Mouse (Mus musculus): ENCODE results near the gene Supt6. TPM values are rescaled to one million over a fixed set of nuclear protein-coding genes. Genes with fewer than 3 reads are reported as not detected.
"Not testable (repeated sequence)": the region's sequence is repeated elsewhere in the genome, so short reads cannot be mapped to it uniquely, and the experiment has no call there.

Gene Supt6
- polyA plus RNA-seq, 1 experiment from 2014 or later, result 26.6 TPM

DNA sequence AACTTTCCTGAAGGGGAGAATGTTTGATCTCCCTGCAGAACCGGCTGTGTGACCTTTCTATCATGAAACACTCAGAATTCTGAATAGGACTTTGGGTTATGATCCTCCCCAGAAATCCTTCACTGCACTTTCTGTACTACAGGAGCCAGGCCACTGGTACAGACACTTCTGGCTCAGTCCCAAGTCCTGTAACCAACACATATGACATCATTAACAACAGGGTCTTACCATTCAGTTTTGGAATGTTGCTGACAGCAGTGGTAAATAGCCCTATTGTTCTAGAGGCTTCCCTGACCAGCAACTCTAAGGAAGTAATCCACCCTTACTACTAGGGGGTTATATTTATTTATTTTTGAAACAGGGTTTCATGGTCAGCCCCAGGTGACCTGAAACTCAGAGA is 52.7 kb downstream of the Supt6 start, which contains the start of gene Proca1:
Proca1 (plus strand) TSS at position 280 of the 400 bp plus-strand sequence.
- peak within 1 kb of the TSS; percentile 61 for H3K4me2 ChIP-seq (ENCODE audit: low read depth, low read length)
- H3K9ac ChIP-seq (ENCODE audit: low read depth, low read length), result 0 out of 2 replicates have a peak within 1 kb of the TSS, but pooled peaks have one; percentile 44

DNA sequence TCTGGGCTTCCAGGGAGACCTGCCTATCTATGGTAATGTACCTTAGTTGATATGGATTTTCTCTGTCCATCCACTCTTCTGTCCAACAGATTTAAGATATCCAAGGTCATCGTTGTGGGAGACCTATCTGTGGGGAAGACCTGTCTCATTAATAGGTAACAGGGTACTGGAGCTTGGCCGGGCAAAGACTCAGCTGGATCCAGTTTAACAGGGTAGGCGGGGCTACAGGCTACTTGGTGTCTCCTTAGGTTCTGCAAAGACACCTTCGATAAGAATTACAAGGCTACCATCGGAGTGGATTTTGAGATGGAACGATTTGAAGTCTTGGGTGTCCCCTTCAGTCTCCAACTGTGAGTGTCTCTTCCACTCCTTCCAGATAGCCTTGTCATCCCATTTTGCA is 55.7 kb downstream of the Supt6 start:
- Histone ChIP-seq H3K27me3 (replicated peaks; ENCODE audit: control insufficient read depth, insufficient read depth, low read length) (no peaks in the 10 kb centered on the region), H3K9ac (ENCODE audit: low read depth, low read length) (peak overlapping the region; percentile 94), H3K27ac (replicated peaks; ENCODE audit: low read depth, low read length) (peak overlapping the region; percentile 98), H3K36me3 (ENCODE audit: control insufficient read depth, insufficient read depth, low read length) (peaks cover 33% of the 10 kb centered on the region), H3K4me1 (ENCODE audit: control insufficient read depth, insufficient read depth, low read length) (peaks cover 20% of the 10 kb centered on the region), H3K4me3 (ENCODE audit: low read depth, low read length) (peak overlapping the region; percentile 69), H3K4me2 (ENCODE audit: low read depth, low read length) (peak overlapping the region; percentile 70), H3K9me3 (ENCODE audit: control insufficient read depth, low read length) (no peaks in the 10 kb centered on the region)
- 56% methylated on average over 6 of the region's 6 CpGs for WGBS
- no peak for DNase-seq (ENCODE audit: low spot score)
- no peak for ATAC-seq (ENCODE audit: low read depth)

More for the DNA sequence above, 52.7 kb downstream of the Supt6 start, which contains the start of gene Proca1:
- H3K36me3 ChIP-seq (ENCODE audit: control insufficient read depth, insufficient read depth, low read length), result peaks cover 33% of the 10 kb centered on the region
- H3K27me3 ChIP-seq (replicated peaks; ENCODE audit: control insufficient read depth, insufficient read depth, low read length), result no peaks in the 10 kb centered on the region
- WGBS, result 64% methylated on average over 1 of the region's 1 CpGs
- no peak for ATAC-seq (ENCODE audit: low read depth)
- H3K9me3 ChIP-seq (ENCODE audit: control insufficient read depth, low read length), result no peaks in the 10 kb centered on the region
- no peak within 1 kb of the TSS for H3K27ac ChIP-seq (replicated peaks; ENCODE audit: low read depth, low read length)
- peak within 1 kb of the TSS; percentile 52 for H3K4me3 ChIP-seq (ENCODE audit: low read depth, low read length)
- DNase-seq (ENCODE audit: low spot score), result no peak
- peaks cover 14% of the 10 kb centered on the region for H3K4me1 ChIP-seq (ENCODE audit: control insufficient read depth, insufficient read depth, low read length)

- Histone ChIP-seq H3K27ac (replicated peaks; ENCODE audit: low read depth, low read length) (peak overlapping the region; percentile 98), H3K27me3 (replicated peaks; ENCODE audit: control insufficient read depth, insufficient read depth, low read length) (no peaks in the 10 kb centered on the region), H3K9me3 (ENCODE audit: control insufficient read depth, low read length) (no peaks in the 10 kb centered on the region), H3K4me1 (ENCODE audit: control insufficient read depth, insufficient read depth, low read length) (peaks cover 19% of the 10 kb centered on the region), H3K36me3 (ENCODE audit: control insufficient read depth, insufficient read depth, low read length) (peaks cover 33% of the 10 kb centered on the region), H3K4me3 (ENCODE audit: low read depth, low read length) (peak overlapping the region; percentile 69), H3K9ac (ENCODE audit: low read depth, low read length) (peak overlapping the region; percentile 94), H3K4me2 (ENCODE audit: low read depth, low read length) (peak overlapping the region; percentile 70)
- WGBS, result under 1% methylated on average over 35 of the region's 42 CpGs
- ATAC-seq (ENCODE audit: low read depth) (peak; percentile 83), DNase-seq (ENCODE audit: low spot score) (peak; percentile 94)
Observed at GRCm38 (mm10) chr11:78189234-78190040, 56.4 kb downstream of the Supt6 start.

DNA sequence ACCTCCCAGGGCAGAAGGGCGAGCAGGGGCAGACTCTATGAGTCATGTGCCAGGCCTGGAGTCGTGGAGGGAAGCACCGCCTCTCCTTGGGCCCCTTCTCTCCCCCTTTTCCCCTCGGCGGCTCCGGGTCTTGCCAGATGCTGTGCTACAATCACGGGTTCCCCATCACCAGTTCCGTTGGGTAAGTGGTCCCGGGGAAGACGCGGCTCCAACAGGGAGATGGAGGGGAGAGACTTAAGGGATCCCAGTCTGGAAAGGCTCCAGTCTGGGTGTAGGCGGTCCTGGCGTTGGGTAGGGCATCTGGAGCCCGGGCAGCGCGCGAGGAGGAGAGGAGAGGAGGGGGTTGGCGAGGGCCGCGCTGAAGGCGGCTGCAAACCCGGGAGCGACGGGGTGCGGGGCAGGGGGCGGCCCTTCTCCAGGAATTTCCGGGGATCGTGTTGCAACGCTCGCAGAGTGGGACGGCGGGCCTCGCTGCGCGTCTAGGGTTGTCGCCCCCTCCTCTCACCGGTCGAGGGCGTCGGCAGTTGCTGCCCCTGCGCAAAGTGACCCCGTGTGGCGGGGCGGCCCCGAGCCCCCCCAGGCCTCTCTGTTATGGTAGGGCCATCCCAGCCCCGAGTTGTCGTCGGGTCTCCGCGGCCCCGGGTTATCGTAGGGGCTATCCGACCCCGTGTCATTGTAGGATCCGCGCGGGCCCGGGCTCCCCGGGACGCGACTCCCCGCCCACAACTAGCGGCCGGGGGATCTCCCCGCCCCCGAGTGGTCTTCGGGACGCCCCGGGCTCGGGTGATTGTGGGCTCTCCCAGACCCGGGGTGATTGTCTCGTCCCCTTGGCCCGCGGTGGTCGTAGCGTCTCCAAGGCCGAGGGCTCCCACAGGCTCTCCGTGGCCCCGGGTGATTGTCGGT is 57.2 kb downstream of the Supt6 start, which contains the start of gene Rab34:
Rab34 (plus strand) TSS at position 100 of the 903 bp plus-strand sequence.
- peaks cover 20% of the 10 kb centered on the region for H3K4me1 ChIP-seq (ENCODE audit: control insufficient read depth, insufficient read depth, low read length)
- peaks cover 33% of the 10 kb centered on the region for H3K36me3 ChIP-seq (ENCODE audit: control insufficient read depth, insufficient read depth, low read length)
- peak within 1 kb of the TSS; percentile 69 for H3K4me3 ChIP-seq (ENCODE audit: low read depth, low read length)
- peak within 1 kb of the TSS; percentile 70 for H3K4me2 ChIP-seq (ENCODE audit: low read depth, low read length)
- no peaks in the 10 kb centered on the region for H3K9me3 ChIP-seq (ENCODE audit: control insufficient read depth, low read length)
- ATAC-seq (ENCODE audit: low read depth) (peak; percentile 91), DNase-seq (ENCODE audit: low spot score) (peak; percentile 96)
- no peaks in the 10 kb centered on the region for H3K27me3 ChIP-seq (replicated peaks; ENCODE audit: control insufficient read depth, insufficient read depth, low read length)
- peak within 1 kb of the TSS; percentile 98 for H3K27ac ChIP-seq (replicated peaks; ENCODE audit: low read depth, low read length)
- 0% methylated on average over 38 of the region's 80 CpGs for WGBS
- H3K9ac ChIP-seq (ENCODE audit: low read depth, low read length), result peak within 1 kb of the TSS; percentile 94

DNA sequence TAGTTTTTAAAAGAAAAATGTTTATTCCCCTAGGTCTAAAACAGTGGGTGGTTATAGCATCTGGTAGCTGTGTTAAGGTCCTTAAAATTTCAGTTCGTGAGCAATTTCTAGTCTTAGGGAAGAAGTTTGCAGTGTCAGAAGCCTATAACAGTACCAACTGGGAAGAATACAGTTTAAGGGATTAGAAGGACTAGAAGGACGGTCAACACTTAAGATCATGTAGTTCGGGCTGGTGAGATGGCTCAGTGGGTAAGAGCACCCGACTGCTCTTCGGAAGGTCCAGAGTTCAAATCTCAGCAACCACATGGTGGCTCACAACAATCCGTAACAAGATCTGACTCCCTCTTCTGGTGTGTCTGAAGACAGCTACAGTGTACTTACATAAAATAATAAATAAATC is 61.1 kb downstream of the Supt6 start:
- H3K27me3 ChIP-seq (replicated peaks; ENCODE audit: control insufficient read depth, insufficient read depth, low read length); DNase-seq (ENCODE audit: low spot score); H3K9me3 ChIP-seq (ENCODE audit: control insufficient read depth, low read length); H3K4me3 ChIP-seq (ENCODE audit: low read depth, low read length); H3K9ac ChIP-seq (ENCODE audit: low read depth, low read length); ATAC-seq (ENCODE audit: low read depth); H3K4me2 ChIP-seq (ENCODE audit: low read depth, low read length); H3K27ac ChIP-seq (replicated peaks; ENCODE audit: low read depth, low read length): not testable (repeated sequence)
- H3K4me1 ChIP-seq (ENCODE audit: control insufficient read depth, insufficient read depth, low read length), result peaks cover 20% of the 10 kb centered on the region
- 93% methylated on average over 6 of the region's 6 CpGs for WGBS
- H3K36me3 ChIP-seq (ENCODE audit: control insufficient read depth, insufficient read depth, low read length), result peaks cover 29% of the 10 kb centered on the region

DNA sequence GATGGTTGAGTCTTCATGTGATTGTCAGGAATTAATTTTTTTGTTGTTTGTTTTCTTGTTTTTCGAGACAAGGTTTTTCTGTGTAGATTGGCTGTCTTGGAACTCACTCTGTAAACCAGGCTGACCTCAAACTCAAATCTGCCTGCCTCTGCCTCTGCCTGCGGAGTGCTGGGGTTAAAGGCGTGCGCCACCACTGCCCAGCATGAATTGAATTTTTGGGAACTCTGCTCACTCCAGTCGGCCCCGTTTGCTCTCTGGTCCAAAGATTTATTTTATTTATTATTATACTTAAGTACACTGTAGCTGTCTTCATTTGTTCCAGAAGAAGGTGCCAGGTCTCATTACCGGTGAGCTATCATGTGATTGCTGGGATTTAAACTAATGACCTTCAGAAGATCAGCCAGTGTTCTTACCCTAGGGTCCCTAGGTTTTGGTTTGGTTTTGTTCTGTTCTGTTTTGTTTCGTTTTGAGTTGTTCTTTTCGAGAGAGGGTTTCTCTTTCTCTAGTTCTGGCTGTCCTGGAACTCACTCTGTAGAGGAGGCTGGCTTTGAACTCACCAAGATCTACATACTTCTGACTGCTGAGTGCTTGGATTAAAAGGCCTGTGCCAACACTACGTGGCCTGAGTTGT is 61.8 kb downstream of the Supt6 start:
- 50% methylated on average over 10 of the region's 10 CpGs for WGBS
- Histone ChIP-seq H3K4me1 (ENCODE audit: control insufficient read depth, insufficient read depth, low read length) (peaks cover 22% of the 10 kb centered on the region), H3K4me2 (ENCODE audit: low read depth, low read length) (peak overlapping the region; percentile 47), H3K27ac (replicated peaks; ENCODE audit: low read depth, low read length) (peak overlapping the region; percentile 49), H3K9ac (ENCODE audit: low read depth, low read length) (peak overlapping the region; percentile 36; the same call in 1 of the 2 replicates), H3K9me3 (ENCODE audit: control insufficient read depth, low read length) (no peaks in the 10 kb centered on the region), H3K4me3 (ENCODE audit: low read depth, low read length) (peak overlapping the region; percentile 83), H3K27me3 (replicated peaks; ENCODE audit: control insufficient read depth, insufficient read depth, low read length) (no peaks in the 10 kb centered on the region), H3K36me3 (ENCODE audit: control insufficient read depth, insufficient read depth, low read length) (peaks cover 33% of the 10 kb centered on the region)
- ATAC-seq (ENCODE audit: low read depth), result no peak
- no peak for DNase-seq (ENCODE audit: low spot score)

DNA sequence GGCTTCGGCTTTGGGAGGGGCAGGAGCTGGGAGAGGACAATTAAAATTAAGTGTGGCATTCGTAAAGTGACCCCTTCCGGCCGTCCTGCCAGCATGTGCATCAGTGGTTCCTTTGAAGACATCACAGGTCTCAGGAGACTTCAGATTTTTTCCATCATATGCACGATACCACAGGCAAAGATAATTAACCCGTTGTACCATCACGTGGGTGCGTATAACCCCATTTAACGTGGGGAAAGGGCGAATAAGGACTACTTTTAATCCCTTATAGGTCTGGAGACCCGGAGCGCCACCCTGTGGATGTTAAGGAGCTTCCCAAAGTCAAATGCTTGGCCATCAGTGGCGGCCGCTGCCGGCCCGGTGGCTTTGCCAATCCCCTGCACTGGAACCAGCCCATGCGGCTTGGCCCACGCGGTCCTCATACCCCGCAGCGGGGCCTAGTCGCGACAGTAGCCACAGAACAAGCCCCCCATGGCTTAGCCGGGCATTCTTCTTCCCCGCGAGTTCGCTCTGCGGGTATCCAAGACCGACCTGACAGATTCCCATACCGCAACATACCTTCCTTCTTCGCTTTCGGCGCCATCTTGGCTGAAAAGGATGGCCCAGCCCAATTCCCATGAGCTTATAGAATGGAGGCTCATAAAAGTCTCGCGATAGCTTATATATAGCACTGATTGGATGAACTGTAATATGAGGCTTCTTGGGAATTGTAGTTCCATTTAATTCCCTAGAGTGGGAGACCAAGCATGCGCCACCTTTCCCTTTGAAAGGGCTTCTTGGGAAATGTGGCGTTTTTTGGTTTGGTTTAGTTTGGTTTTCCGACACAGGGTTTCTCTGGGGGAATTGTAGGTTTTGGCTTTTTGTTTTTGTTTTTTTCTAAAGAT is 62.6 kb downstream of the Supt6 start, which contains the start of gene Rpl23a:
Rpl23a (minus strand) TSS at position 624 of the 884 bp plus-strand sequence.
- peak within 1 kb of the TSS; percentile 83 for H3K4me3 ChIP-seq (ENCODE audit: low read depth, low read length)
- DNase-seq (ENCODE audit: low spot score) (peak; percentile 99), ATAC-seq (ENCODE audit: low read depth) (peak; percentile 87)
- H3K27ac ChIP-seq (replicated peaks; ENCODE audit: low read depth, low read length), result peak within 1 kb of the TSS; percentile 91
- H3K36me3 ChIP-seq (ENCODE audit: control insufficient read depth, insufficient read depth, low read length), result peaks cover 33% of the 10 kb centered on the region
- peak within 1 kb of the TSS; percentile 91 for H3K9ac ChIP-seq (ENCODE audit: low read depth, low read length)
- H3K4me2 ChIP-seq (ENCODE audit: low read depth, low read length), result peak within 1 kb of the TSS; percentile 98
- no peaks in the 10 kb centered on the region for H3K27me3 ChIP-seq (replicated peaks; ENCODE audit: control insufficient read depth, insufficient read depth, low read length)
- no peaks in the 10 kb centered on the region for H3K9me3 ChIP-seq (ENCODE audit: control insufficient read depth, low read length)
- peaks cover 22% of the 10 kb centered on the region for H3K4me1 ChIP-seq (ENCODE audit: control insufficient read depth, insufficient read depth, low read length)
- under 1% methylated on average over 38 of the region's 38 CpGs for WGBS

All from embryonic facial prominence, embryonic 14.5 days (tissue).